Mouse (Mus musculus) lung, postnatal 36 days (tissue): Measurements from ENCODE around the gene Serpina1b.
"Not testable (repeated sequence)": the region's sequence is repeated elsewhere in the genome, so short reads cannot be mapped to it uniquely, and the experiment has no call there.

Experiments used
- DNase-seq: peaks from one replicate; pipeline ENCODE4 v3.0.0; 2022; ENCODE audit warnings: mixed read lengths

Serpina1b gene

GRCm38 (mm10) chr12:103695429-103695828 is 134.7 kb downstream of the Serpina1b start, which contains the start of gene Serpina1f:
TSS of gene Serpina1f (minus strand) at chr12:103695529.
- no peak for DNase-seq

GRCm38 (mm10) chr12:103688221-103688814 is 141.9 kb downstream of the Serpina1b start:
- DNase-seq = no peak

GRCm38 (mm10) chr12:103687021-103687420 is 143.2 kb downstream of the Serpina1b start:
- DNase-seq = no peak

GRCm38 (mm10) chr12:103686050-103686449 is 144.1 kb downstream of the Serpina1b start:
- no peak for DNase-seq

GRCm38 (mm10) chr12:103685386-103685785 is 144.8 kb downstream of the Serpina1b start:
- no peak for DNase-seq

- no peak for DNase-seq
These were observed 146.4 kb downstream of the Serpina1b start for GRCm38 (mm10) chr12:103683775-103684174.

GRCm38 (mm10) chr12:103681739-103682138 is 148.4 kb downstream of the Serpina1b start:
- no peak for DNase-seq

GRCm38 (mm10) chr12:103681169-103681568 is 149.0 kb downstream of the Serpina1b start:
- no peak for DNase-seq

GRCm38 (mm10) chr12:103679853-103680252 is 150.3 kb downstream of the Serpina1b start:
- DNase-seq = not testable (repeated sequence)
